Mouse (Mus musculus): ENCODE measurements around the gene Cybrd1. TPM values are rescaled to one million over a fixed set of nuclear protein-coding genes. Genes with fewer than 3 reads are reported as not detected.

Gene Cybrd1
- polyA plus RNA-seq, 1 experiment from 2014 or later = 2.2 TPM

DNA sequence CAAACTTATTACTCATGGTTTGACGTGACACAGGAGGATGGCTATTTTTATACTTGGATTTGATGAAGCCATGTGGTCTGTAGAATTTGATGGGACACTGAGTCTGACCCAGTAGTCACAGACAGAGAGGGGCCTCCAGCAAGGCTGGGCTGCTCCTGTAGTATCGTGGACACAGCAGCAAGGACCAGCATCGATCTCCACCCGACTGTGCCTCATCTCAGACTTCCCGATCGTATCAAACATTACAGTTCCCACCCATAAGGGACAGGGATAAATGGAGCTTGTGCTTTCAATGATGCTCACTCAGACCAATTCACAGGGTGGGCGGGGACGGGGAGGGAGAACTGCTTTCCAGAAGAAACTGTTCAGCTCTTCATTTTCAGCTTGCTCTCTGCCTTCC, 40.2 kb downstream of the Cybrd1 start:
- no peak for ATAC-seq (ENCODE audit: insufficient number of reproducible peaks, insufficient read depth, low FRiP score, low TSS enrichment)
- WGBS = 90% methylated on average over 8 of the region's 8 CpGs
- Histone ChIP-seq H3K9me3 (no peaks in the 10 kb centered on the region), H3K27ac (no peak overlapping the region), H3K4me2 (replicated peaks) (no peak overlapping the region), H3K27me3 (no peaks in the 10 kb centered on the region), H3K9ac (no peak overlapping the region), H3K36me3 (no peaks in the 10 kb centered on the region), H3K4me3 (no peak overlapping the region), H3K4me1 (0 out of 2 replicates have a peak, but pooled peaks cover 6% of the 10 kb centered on the region)

DNA sequence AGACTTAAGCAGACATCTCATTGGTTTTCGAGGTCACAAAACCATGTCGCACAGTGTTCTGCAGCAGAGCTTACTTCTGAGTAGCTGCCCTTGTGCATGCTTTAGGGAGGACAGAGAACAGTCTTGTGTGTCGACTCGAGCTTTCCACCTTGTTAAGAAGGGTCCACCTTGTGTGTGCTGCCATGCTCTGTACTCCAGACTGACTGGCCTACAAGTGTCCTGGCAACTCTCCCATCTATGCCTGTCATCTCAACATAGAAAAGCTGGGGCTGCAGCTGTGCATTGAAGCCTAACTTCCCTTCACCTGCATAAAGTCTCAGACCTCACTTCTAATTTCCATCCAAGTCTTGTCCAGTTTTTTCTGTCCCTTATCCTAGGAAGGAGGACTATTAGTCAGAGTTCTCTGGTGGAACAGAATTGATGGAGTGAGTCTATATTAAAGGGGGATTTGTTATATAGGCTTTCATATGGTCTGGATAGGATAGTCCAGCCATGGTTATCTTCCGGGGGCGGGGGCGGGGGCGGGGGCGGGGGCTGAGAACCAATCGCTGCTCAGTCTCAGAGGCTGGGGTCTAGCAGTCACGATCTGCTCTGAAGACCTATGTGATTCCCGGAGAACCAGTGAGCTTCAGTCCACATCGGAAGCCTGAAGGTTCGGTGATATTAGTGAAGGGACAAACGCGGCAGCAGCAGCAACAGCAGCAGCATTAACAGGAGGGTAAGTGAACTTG, 42.0 kb downstream of the Cybrd1 start:
- H3K27me3 ChIP-seq = no peaks in the 10 kb centered on the region
- no peak overlapping the region for H3K9ac ChIP-seq
- no peak for ATAC-seq (ENCODE audit: insufficient number of reproducible peaks, insufficient read depth, low FRiP score, low TSS enrichment)
- no peak overlapping the region for H3K4me3 ChIP-seq
- H3K27ac ChIP-seq = no peak overlapping the region
- H3K4me2 ChIP-seq (replicated peaks) = no peak overlapping the region
- H3K9me3 ChIP-seq = no peaks in the 10 kb centered on the region
- 86% methylated on average over 16 of the region's 16 CpGs for WGBS
- H3K4me1 ChIP-seq = 0 out of 2 replicates have a peak, but pooled peaks cover 6% of the 10 kb centered on the region
- H3K36me3 ChIP-seq = no peaks in the 10 kb centered on the region

DNA sequence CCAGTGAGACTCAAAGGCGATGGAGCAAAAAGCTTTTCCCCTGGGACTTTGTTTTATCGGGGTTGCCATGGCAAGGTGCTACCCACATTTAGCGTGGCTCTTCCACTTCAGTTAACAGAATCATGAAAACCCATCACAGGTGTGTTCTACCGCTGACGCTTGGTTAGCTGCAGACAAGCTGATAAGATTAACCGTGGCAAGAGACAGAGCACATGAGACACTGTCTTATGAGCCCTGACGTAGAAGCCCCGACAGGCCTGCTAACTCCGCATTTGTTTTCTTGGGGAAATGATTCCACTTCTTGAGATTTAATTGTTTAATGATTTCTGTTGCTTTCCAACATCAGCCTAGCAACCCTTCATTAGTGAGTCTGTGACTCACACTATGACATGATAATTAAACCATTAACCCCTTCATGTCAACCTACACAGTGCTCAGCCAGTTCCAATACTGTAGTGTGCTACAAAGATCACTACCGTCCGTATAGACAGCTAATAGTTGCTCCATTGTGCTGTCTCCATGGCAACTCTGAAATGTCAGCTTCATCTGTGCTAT, 42.7 kb downstream of the Cybrd1 start:
- no peak overlapping the region for H3K4me2 ChIP-seq (replicated peaks)
- H3K9ac ChIP-seq = no peak overlapping the region

DNA sequence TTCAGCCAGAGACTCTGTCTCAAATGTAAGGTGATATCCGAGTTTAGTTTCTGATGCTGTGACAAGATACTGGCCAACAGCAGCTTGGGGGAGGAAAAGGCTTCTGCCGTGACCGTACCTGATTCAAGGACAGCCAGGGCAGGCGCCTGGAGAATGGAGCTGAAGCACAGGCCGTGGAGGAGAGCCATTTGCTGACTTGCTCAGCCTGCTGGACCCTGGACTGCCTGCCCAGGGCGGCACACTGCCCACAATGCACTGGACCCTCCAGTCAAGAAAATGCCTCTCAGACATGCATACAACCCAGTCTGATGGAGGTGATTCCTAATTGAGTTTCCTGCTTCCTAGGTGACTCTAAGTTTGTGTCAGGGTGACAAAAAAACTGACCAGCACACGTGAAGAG, 43.8 kb downstream of the Cybrd1 start:
- ATAC-seq (ENCODE audit: insufficient number of reproducible peaks, insufficient read depth, low FRiP score, low TSS enrichment) = no peak

More for the DNA sequence above, 42.7 kb downstream of the Cybrd1 start:
- 74% methylated on average over 11 of the region's 11 CpGs for WGBS
- H3K4me1 ChIP-seq = 0 out of 2 replicates have a peak, but pooled peaks cover 6% of the 10 kb centered on the region
- H3K27ac ChIP-seq = no peak overlapping the region
- ATAC-seq (ENCODE audit: insufficient number of reproducible peaks, insufficient read depth, low FRiP score, low TSS enrichment) = no peak
- no peak overlapping the region for H3K4me3 ChIP-seq
- H3K27me3 ChIP-seq = no peaks in the 10 kb centered on the region
- no peaks in the 10 kb centered on the region for H3K9me3 ChIP-seq
- H3K36me3 ChIP-seq = no peaks in the 10 kb centered on the region

DNA sequence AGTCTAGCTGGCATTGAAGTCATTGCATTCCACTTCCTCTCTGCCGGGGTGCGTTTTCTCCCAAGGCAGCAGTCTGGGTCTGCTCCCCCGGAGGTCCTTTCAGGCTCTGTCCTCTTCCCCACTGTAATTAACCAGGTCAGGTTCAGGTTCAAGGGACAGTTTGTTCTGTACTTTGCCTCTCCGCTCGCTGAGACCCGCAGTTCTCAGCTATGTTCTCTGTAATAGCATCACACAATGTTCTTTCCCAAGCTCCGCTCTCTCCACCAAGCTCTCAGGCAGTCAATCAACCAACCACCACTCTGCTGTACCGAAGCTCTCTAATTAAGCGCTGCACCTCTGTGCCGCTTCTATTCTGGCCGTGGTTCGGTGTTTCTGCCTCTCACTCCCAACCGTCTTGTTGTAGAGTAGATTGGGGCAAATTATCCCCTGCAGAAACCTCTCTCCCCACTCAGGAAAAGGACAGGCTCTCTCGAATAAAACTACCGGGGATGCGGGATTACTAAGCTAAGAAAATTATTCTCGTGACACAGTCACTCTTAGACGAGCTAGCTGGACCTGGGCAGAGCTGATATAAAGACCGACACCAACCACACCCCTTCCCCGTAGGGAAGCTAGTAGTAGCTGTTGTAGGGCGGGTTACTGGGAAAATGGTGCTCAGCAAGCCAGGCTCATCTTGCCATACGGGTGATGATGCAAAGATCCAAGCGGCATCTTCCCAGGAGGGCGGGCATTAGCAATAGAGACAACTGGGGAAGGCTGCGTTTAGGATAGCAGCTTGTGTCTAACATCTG, 45.3 kb downstream of the Cybrd1 start:
- Histone ChIP-seq H3K36me3 (no peaks in the 10 kb centered on the region), H3K9me3 (no peaks in the 10 kb centered on the region), H3K9ac (no peak overlapping the region), H3K4me2 (replicated peaks) (no peak overlapping the region), H3K27me3 (no peaks in the 10 kb centered on the region), H3K4me1 (0 out of 2 replicates have a peak, but pooled peaks cover 6% of the 10 kb centered on the region), H3K4me3 (no peak overlapping the region), H3K27ac (no peak overlapping the region)
- ATAC-seq (ENCODE audit: insufficient number of reproducible peaks, insufficient read depth, low FRiP score, low TSS enrichment) = no peak
- 75% methylated on average over 25 of the region's 25 CpGs for WGBS

More for the DNA sequence above, 43.8 kb downstream of the Cybrd1 start:
- no peak overlapping the region for H3K4me3 ChIP-seq
- no peak overlapping the region for H3K27ac ChIP-seq
- H3K4me1 ChIP-seq = 0 out of 2 replicates have a peak, but pooled peaks cover 6% of the 10 kb centered on the region
- H3K27me3 ChIP-seq = no peaks in the 10 kb centered on the region
- no peak overlapping the region for H3K4me2 ChIP-seq (replicated peaks)
- H3K9ac ChIP-seq = no peak overlapping the region
- H3K9me3 ChIP-seq = no peaks in the 10 kb centered on the region
- no peaks in the 10 kb centered on the region for H3K36me3 ChIP-seq
- WGBS = 78% methylated on average over 7 of the region's 7 CpGs

DNA sequence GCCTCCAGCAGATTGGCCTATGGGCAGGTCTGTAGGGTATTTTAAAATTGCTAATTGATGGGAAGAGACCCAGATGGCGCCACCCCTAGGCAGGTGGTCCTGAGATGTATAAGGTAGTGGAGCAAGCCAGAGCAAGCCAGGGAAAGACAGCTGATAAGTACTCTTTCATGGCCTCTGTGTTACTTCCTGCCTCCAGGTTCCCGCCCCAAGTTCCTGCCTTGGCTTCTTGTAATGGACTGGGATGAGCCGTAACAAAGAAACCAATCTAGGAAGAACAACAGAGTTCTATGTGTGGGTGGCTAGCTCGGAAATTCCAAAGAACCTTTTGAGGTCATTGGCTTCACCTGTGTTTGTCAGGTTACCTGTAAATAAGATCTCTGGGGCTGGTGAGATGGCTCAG, 49.5 kb downstream of the Cybrd1 start:
- no peak for ATAC-seq (ENCODE audit: insufficient number of reproducible peaks, insufficient read depth, low FRiP score, low TSS enrichment)
- Histone ChIP-seq H3K36me3 (no peaks in the 10 kb centered on the region), H3K27ac (no peak overlapping the region), H3K4me1 (peaks cover 6% of the 10 kb centered on the region; the same call in 1 of the 2 replicates), H3K9ac (no peak overlapping the region), H3K4me2 (replicated peaks) (no peak overlapping the region), H3K27me3 (no peaks in the 10 kb centered on the region), H3K9me3 (no peaks in the 10 kb centered on the region), H3K4me3 (no peak overlapping the region)
- WGBS = 74% methylated on average over 4 of the region's 4 CpGs

DNA sequence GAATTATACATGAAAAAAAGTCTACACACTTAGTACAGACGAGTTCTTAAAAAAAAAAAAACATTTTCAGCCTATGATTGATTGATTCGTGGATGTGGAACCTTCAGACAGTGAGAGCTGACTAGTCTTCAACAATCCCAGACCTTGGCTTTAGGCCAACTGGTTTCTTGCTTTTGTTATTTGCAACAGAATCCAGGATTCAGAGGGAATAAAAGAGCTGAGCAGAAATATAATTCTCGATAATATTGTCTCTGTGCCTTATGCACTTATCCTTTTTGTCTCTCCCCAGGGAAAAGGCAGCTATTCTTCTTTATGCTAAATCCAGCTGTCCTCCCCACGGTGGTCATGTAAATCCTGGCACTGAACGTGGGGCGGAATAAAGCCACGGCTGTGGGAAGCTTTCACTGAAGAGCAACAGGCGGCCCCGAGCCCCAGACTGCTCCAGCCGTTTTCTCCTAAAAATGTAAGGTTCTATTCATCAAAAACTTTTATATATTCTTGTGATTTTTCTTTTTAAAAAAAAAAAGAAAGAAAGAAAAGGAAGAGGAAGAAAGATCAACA, 50.8 kb downstream of the Cybrd1 start:
- Histone ChIP-seq H3K4me3 (no peak overlapping the region), H3K27me3 (no peaks in the 10 kb centered on the region), H3K36me3 (no peaks in the 10 kb centered on the region), H3K27ac (no peak overlapping the region), H3K4me1 (peaks cover 2% of the 10 kb centered on the region; the same call in 1 of the 2 replicates), H3K9me3 (no peaks in the 10 kb centered on the region), H3K4me2 (replicated peaks) (no peak overlapping the region), H3K9ac (no peak overlapping the region)
- WGBS = 52% methylated on average over 10 of the region's 10 CpGs
- no peak for ATAC-seq (ENCODE audit: insufficient number of reproducible peaks, insufficient read depth, low FRiP score, low TSS enrichment)

DNA sequence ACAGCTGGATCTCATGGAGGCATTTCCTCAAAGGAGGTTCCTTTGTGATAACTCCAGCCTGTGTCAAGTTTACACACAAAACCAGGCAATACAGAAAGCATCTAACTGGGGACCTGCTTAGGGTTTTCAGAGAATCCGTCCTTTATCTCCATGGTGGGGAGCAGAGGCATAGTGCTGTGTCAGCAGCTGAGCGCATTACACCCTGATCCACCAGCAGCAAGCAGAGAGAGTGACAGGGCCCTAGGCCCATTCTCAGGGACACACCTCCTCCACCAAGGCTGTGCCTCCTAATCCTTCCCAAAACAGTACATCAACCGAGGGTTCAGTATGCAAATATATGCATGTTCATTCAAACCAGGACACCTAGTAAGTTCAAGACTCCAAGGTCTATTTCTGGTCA, 55.3 kb downstream of the Cybrd1 start:
- Histone ChIP-seq H3K9me3 (no peaks in the 10 kb centered on the region), H3K9ac (no peak overlapping the region), H3K4me2 (replicated peaks) (no peak overlapping the region), H3K4me1 (peaks cover 2% of the 10 kb centered on the region; the same call in 1 of the 2 replicates), H3K27ac (no peak overlapping the region), H3K4me3 (no peak overlapping the region), H3K36me3 (no peaks in the 10 kb centered on the region), H3K27me3 (no peaks in the 10 kb centered on the region)
- no peak for ATAC-seq (ENCODE audit: insufficient number of reproducible peaks, insufficient read depth, low FRiP score, low TSS enrichment)
- WGBS = 53% methylated on average over 3 of the region's 3 CpGs

DNA sequence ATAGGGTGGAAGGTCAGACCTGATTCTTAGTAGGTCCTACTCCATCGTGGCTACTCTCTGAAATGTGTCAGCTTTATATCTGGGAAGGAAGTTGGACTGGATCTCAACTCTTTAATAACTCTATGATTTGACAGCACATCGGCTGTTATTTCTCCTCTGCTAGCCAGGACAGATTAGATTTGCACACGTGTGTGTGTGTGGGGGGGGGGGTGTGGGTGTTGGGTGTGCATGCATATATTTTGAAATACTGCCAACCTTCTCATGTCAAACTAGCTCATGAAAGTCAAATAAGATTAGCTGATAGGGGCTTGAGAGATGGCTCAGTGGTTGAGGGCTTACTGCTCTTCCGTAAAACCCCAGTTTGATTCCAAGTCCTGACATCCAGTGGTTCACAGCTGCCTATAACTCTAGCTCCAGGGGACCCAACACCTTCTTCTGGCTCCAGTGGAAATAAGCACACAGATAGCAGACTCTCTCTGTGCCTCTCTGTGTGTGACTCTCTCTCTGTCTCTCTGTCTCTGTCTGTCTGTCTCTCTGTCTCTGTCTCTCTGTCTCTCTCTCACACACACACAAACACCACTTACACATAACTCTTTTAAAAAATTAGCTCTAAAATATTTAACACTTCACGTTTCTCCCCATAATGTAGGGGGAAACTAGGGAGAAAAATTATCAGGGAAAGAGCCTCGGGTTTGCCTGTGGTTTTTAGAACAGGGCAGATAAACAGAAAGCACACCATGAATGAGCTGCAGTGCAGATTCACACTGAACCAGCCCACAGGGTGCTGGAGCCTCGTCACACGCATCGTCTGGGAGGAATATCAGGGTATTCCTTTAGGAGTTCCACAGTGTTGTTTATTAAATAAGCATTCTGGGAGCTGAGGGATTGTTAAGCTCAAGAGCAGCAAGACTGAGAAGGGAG, 58.9 kb downstream of the Cybrd1 start:
- 72% methylated on average over 9 of the region's 9 CpGs for WGBS
- H3K4me2 ChIP-seq (replicated peaks) = no peak overlapping the region
- H3K27me3 ChIP-seq = no peaks in the 10 kb centered on the region
- no peak for ATAC-seq (ENCODE audit: insufficient number of reproducible peaks, insufficient read depth, low FRiP score, low TSS enrichment)
- no peak overlapping the region for H3K9ac ChIP-seq
- H3K27ac ChIP-seq = no peak overlapping the region
- no peaks in the 10 kb centered on the region for H3K36me3 ChIP-seq
- no peak overlapping the region for H3K4me3 ChIP-seq
- H3K4me1 ChIP-seq = peaks cover 8% of the 10 kb centered on the region; the same call in 1 of the 2 replicates
- no peaks in the 10 kb centered on the region for H3K9me3 ChIP-seq

DNA sequence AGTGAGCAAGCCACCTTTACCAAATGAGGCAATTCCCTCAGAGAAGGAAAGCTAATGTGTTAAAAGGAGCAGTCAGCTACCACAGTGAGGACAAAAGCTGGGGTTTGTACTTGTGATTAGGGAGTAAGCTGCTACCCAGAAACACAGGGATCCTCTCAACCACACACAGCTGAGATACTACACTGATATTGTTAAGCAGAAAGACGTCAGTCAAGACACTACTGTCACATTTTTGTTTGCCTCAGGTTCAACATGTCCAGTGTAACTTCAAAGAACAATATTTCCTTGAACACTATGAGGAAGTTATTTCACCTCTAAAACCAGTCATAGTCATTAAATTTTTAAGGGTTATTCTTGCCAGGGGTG, 59.5 kb downstream of the Cybrd1 start:
- no peak for ATAC-seq (ENCODE audit: insufficient number of reproducible peaks, insufficient read depth, low FRiP score, low TSS enrichment)
- WGBS = 71% methylated on average over 1 of the region's 1 CpGs
- H3K4me3 ChIP-seq = no peak overlapping the region

DNA sequence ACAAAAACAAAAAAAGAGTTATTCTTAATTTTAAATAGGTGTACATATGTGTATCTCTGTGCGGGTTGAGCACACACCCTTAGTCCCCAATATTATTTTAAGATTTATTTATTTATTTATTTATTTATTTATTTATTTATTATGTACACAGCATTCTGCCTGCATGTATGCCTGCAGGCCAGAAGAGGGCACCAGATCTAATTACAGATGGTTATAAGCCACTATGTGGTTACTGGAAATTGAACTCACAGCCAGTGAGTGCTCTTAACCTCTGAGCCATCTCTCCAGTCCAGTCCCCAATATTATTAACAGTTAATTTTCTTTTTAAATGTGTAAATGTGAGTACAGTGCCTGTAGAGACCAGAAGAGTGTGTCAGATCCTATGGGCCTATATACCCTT, 60.0 kb downstream of the Cybrd1 start:
- Histone ChIP-seq H3K9ac (no peak overlapping the region), H3K27ac (no peak overlapping the region), H3K4me2 (replicated peaks) (no peak overlapping the region), H3K36me3 (no peaks in the 10 kb centered on the region), H3K4me1 (peaks cover 8% of the 10 kb centered on the region; the same call in 1 of the 2 replicates), H3K4me3 (no peak overlapping the region), H3K27me3 (no peaks in the 10 kb centered on the region), H3K9me3 (no peaks in the 10 kb centered on the region)
- no peak for ATAC-seq (ENCODE audit: insufficient number of reproducible peaks, insufficient read depth, low FRiP score, low TSS enrichment)
- WGBS = 97% methylated on average over 1 of the region's 1 CpGs

More for the DNA sequence above, 59.5 kb downstream of the Cybrd1 start:
- no peak overlapping the region for H3K9ac ChIP-seq
- no peaks in the 10 kb centered on the region for H3K27me3 ChIP-seq
- H3K4me2 ChIP-seq (replicated peaks) = no peak overlapping the region
- peaks cover 8% of the 10 kb centered on the region; the same call in 1 of the 2 replicates for H3K4me1 ChIP-seq
- H3K9me3 ChIP-seq = no peaks in the 10 kb centered on the region
- no peaks in the 10 kb centered on the region for H3K36me3 ChIP-seq
- H3K27ac ChIP-seq = no peak overlapping the region

Measured in embryonic facial prominence, embryonic 12.5 days (tissue).